Mouse (Mus musculus): ENCODE results near the gene Rtn2. TPM values are rescaled to one million over a fixed set of nuclear protein-coding genes. Genes with fewer than 3 reads are reported as not detected.

Gene Rtn2
- polyA plus RNA-seq, 1 experiment from 2014 or later: 8.0 TPM

GRCm38 (mm10) chr7:19305796-19306765 lies 23.7 kb downstream of the Rtn2 start:
- Histone ChIP-seq H3K4me3 (ENCODE audit: low read length) (no peak overlapping the region), H3K27ac (ENCODE audit: low read length) (no peak overlapping the region), H3K4me1 (ENCODE audit: insufficient read depth, low read length) (peaks cover 39% of the 10 kb centered on the region), H3K9ac (replicated peaks; ENCODE audit: low read length) (no peak overlapping the region), H3K27me3 (ENCODE audit: insufficient read depth, low read length) (peaks cover 60% of the 10 kb centered on the region), H3K4me2 (replicated peaks; ENCODE audit: low read depth, low read length) (no peak overlapping the region), H3K36me3 (ENCODE audit: insufficient read depth, low read length) (no peaks in the 10 kb centered on the region), H3K9me3 (ENCODE audit: low read length) (no peaks in the 10 kb centered on the region)
- no peak for ATAC-seq (ENCODE audit: low FRiP score, low TSS enrichment)
- WGBS: 50% methylated on average over 16 of the region's 16 CpGs

- Histone ChIP-seq H3K4me3 (ENCODE audit: low read length) (no peak overlapping the region), H3K9me3 (ENCODE audit: low read length) (no peaks in the 10 kb centered on the region), H3K27me3 (ENCODE audit: insufficient read depth, low read length) (peaks cover 52% of the 10 kb centered on the region), H3K4me1 (ENCODE audit: insufficient read depth, low read length) (peaks cover 29% of the 10 kb centered on the region), H3K27ac (ENCODE audit: low read length) (no peak overlapping the region), H3K4me2 (replicated peaks; ENCODE audit: low read depth, low read length) (peak overlapping the region; percentile 100), H3K36me3 (ENCODE audit: insufficient read depth, low read length) (no peaks in the 10 kb centered on the region), H3K9ac (replicated peaks; ENCODE audit: low read length) (no peak overlapping the region)
- ATAC-seq (ENCODE audit: low FRiP score, low TSS enrichment): no peak
- WGBS: 71% methylated on average over 25 of the region's 25 CpGs
Observed at GRCm38 (mm10) chr7:19306819-19307738, 24.7 kb downstream of the Rtn2 start.

GRCm38 (mm10) chr7:19307739-19308453 lies 25.5 kb downstream of the Rtn2 start:
- peak overlapping the region; percentile 100 for H3K4me2 ChIP-seq (replicated peaks; ENCODE audit: low read depth, low read length)
- ATAC-seq (ENCODE audit: low FRiP score, low TSS enrichment): peak; percentile 47
- no peaks in the 10 kb centered on the region for H3K9me3 ChIP-seq (ENCODE audit: low read length)
- peak overlapping the region; percentile 71 for H3K27ac ChIP-seq (ENCODE audit: low read length)
- H3K9ac ChIP-seq (replicated peaks; ENCODE audit: low read length): peak overlapping the region; percentile 65
- H3K36me3 ChIP-seq (ENCODE audit: insufficient read depth, low read length): no peaks in the 10 kb centered on the region
- H3K27me3 ChIP-seq (ENCODE audit: insufficient read depth, low read length): peaks cover 44% of the 10 kb centered on the region
- peak overlapping the region; percentile 74 for H3K4me3 ChIP-seq (ENCODE audit: low read length)
- H3K4me1 ChIP-seq (ENCODE audit: insufficient read depth, low read length): peaks cover 29% of the 10 kb centered on the region
- 1% methylated on average over 18 of the region's 18 CpGs for WGBS

GRCm38 (mm10) chr7:19308454-19309277 lies 26.2 kb downstream of the Rtn2 start:
- peak; percentile 84 for ATAC-seq (ENCODE audit: low FRiP score, low TSS enrichment)

GRCm38 (mm10) chr7:19309278-19309883 lies 27.0 kb downstream of the Rtn2 start:
- WGBS: under 1% methylated on average over 48 of the region's 48 CpGs
- no peaks in the 10 kb centered on the region for H3K9me3 ChIP-seq (ENCODE audit: low read length)
- peaks cover 23% of the 10 kb centered on the region for H3K4me1 ChIP-seq (ENCODE audit: insufficient read depth, low read length)
- H3K4me2 ChIP-seq (replicated peaks; ENCODE audit: low read depth, low read length): peak overlapping the region; percentile 100
- no peak overlapping the region for H3K27ac ChIP-seq (ENCODE audit: low read length)
- peaks cover 29% of the 10 kb centered on the region for H3K27me3 ChIP-seq (ENCODE audit: insufficient read depth, low read length)
- H3K4me3 ChIP-seq (ENCODE audit: low read length): peak overlapping the region; percentile 74
- H3K9ac ChIP-seq (replicated peaks; ENCODE audit: low read length): peak overlapping the region; percentile 63
- no peaks in the 10 kb centered on the region for H3K36me3 ChIP-seq (ENCODE audit: insufficient read depth, low read length)
- ATAC-seq (ENCODE audit: low FRiP score, low TSS enrichment): no peak

More at GRCm38 (mm10) chr7:19308454-19309277, 26.2 kb downstream of the Rtn2 start:
- H3K9me3 ChIP-seq (ENCODE audit: low read length): no peaks in the 10 kb centered on the region
- H3K4me1 ChIP-seq (ENCODE audit: insufficient read depth, low read length): peaks cover 29% of the 10 kb centered on the region
- peak overlapping the region; percentile 100 for H3K4me2 ChIP-seq (replicated peaks; ENCODE audit: low read depth, low read length)
- H3K9ac ChIP-seq (replicated peaks; ENCODE audit: low read length): peak overlapping the region; percentile 65
- no peaks in the 10 kb centered on the region for H3K36me3 ChIP-seq (ENCODE audit: insufficient read depth, low read length)
- under 1% methylated on average over 58 of the region's 58 CpGs for WGBS
- peaks cover 36% of the 10 kb centered on the region for H3K27me3 ChIP-seq (ENCODE audit: insufficient read depth, low read length)
- peak overlapping the region; percentile 74 for H3K4me3 ChIP-seq (ENCODE audit: low read length)
- H3K27ac ChIP-seq (ENCODE audit: low read length): peak overlapping the region; percentile 71

GRCm38 (mm10) chr7:19309884-19310641 lies 27.6 kb downstream of the Rtn2 start, which contains the start of gene Fosb:
Gene Fosb (minus strand): TSS chr7:19310051.
- Histone ChIP-seq H3K4me2 (replicated peaks; ENCODE audit: low read depth, low read length) (peak within 1 kb of the TSS; percentile 100), H3K9ac (replicated peaks; ENCODE audit: low read length) (peak within 1 kb of the TSS; percentile 63), H3K9me3 (ENCODE audit: low read length) (no peaks in the 10 kb centered on the region), H3K36me3 (ENCODE audit: insufficient read depth, low read length) (no peaks in the 10 kb centered on the region), H3K4me3 (ENCODE audit: low read length) (peak within 1 kb of the TSS; percentile 74), H3K4me1 (ENCODE audit: insufficient read depth, low read length) (peaks cover 16% of the 10 kb centered on the region), H3K27me3 (ENCODE audit: insufficient read depth, low read length) (peaks cover 23% of the 10 kb centered on the region), H3K27ac (ENCODE audit: low read length) (no peak within 1 kb of the TSS)
- ATAC-seq (ENCODE audit: low FRiP score, low TSS enrichment): peak; percentile 83
- WGBS: under 1% methylated on average over 49 of the region's 49 CpGs

GRCm38 (mm10) chr7:19311991-19312390 lies 29.6 kb downstream of the Rtn2 start:
- Histone ChIP-seq H3K9me3 (ENCODE audit: low read length) (no peaks in the 10 kb centered on the region), H3K4me3 (ENCODE audit: low read length) (no peak overlapping the region), H3K9ac (replicated peaks; ENCODE audit: low read length) (no peak overlapping the region), H3K4me1 (ENCODE audit: insufficient read depth, low read length) (peaks cover 15% of the 10 kb centered on the region), H3K27me3 (ENCODE audit: insufficient read depth, low read length) (peaks cover 9% of the 10 kb centered on the region), H3K36me3 (ENCODE audit: insufficient read depth, low read length) (no peaks in the 10 kb centered on the region), H3K27ac (ENCODE audit: low read length) (no peak overlapping the region), H3K4me2 (replicated peaks; ENCODE audit: low read depth, low read length) (no peak overlapping the region)
- WGBS: 25% methylated on average over 4 of the region's 4 CpGs
- no peak for ATAC-seq (ENCODE audit: low FRiP score, low TSS enrichment)

- H3K27ac ChIP-seq (ENCODE audit: low read length): no peak overlapping the region
- no peaks in the 10 kb centered on the region for H3K36me3 ChIP-seq (ENCODE audit: insufficient read depth, low read length)
- H3K9ac ChIP-seq (replicated peaks; ENCODE audit: low read length): no peak overlapping the region
- no peaks in the 10 kb centered on the region for H3K9me3 ChIP-seq (ENCODE audit: low read length)
- H3K27me3 ChIP-seq (ENCODE audit: insufficient read depth, low read length): peaks cover 5% of the 10 kb centered on the region; the same call in 1 of the 2 replicates
- H3K4me3 ChIP-seq (ENCODE audit: low read length): no peak overlapping the region
- no peak overlapping the region for H3K4me2 ChIP-seq (replicated peaks; ENCODE audit: low read depth, low read length)
- peaks cover 6% of the 10 kb centered on the region; the same call in 1 of the 2 replicates for H3K4me1 ChIP-seq (ENCODE audit: insufficient read depth, low read length)
- WGBS: 52% methylated on average over 5 of the region's 5 CpGs
- ATAC-seq (ENCODE audit: low FRiP score, low TSS enrichment): no peak
Observed at GRCm38 (mm10) chr7:19314033-19314432, 31.6 kb downstream of the Rtn2 start.
